Mouse (Mus musculus) liver, embryonic 15.5 days (tissue): ENCODE data around the gene Ptprcap. TPM values are rescaled to one million over a fixed set of nuclear protein-coding genes. Genes with fewer than 3 reads are reported as not detected.
A peak's percentile ranks its signal among the peaks of the same experiment; 100 is the strongest.
"Not testable (repeated sequence)": the region's sequence is repeated elsewhere in the genome, so short reads cannot be mapped to it uniquely, and the experiment has no call there.

ENCODE experiments used
- ATAC-seq: fragments of 200-750 bp; cut with Nextera tagmentation; 2 replicates; pipeline ENCODE4 v1.8.0; 2017; ENCODE audit warnings: moderate number of reproducible peaks, mild to moderate bottlenecking, moderate library complexity; ENCODE audit not compliant: insufficient read depth
- H3K27ac ChIP-seq: fragments of 300-500 bp; sonication (generic); replicated peaks from 2 replicates; pipeline ENCODE4 v1.5.1; 2015; ENCODE audit warnings: mild to moderate bottlenecking, inconsistent platforms
- H3K27me3 ChIP-seq: fragments of 300-500 bp; sonication (generic); 2 replicates; pipeline ENCODE4 v1.6.1; 2015; ENCODE audit warnings: mild to moderate bottlenecking, inconsistent platforms
- H3K36me3 ChIP-seq: fragments of 300-500 bp; sonication (generic); replicated peaks from 2 replicates; pipeline ENCODE4 v1.6.1; 2015; ENCODE audit warnings: moderate library complexity, mild to moderate bottlenecking, inconsistent platforms
- H3K4me1 ChIP-seq: fragments of 300-500 bp; sonication (generic); replicated peaks from 2 replicates; pipeline ENCODE4 v1.6.1; 2015; ENCODE audit warnings: inconsistent platforms
- H3K4me2 ChIP-seq: fragments of 300-500 bp; sonication (generic); 2 replicates; pipeline ENCODE4 v1.6.1; 2015; ENCODE audit warnings: moderate library complexity, mild to moderate bottlenecking, inconsistent platforms
- H3K4me3 ChIP-seq: fragments of 300-500 bp; sonication (generic); replicated peaks from 2 replicates; pipeline ENCODE4 v1.5.1; 2015; ENCODE audit warnings: mild to moderate bottlenecking, inconsistent platforms
- H3K9ac ChIP-seq: fragments of 300-500 bp; sonication (generic); 2 replicates; pipeline ENCODE4 v1.6.1; 2015; ENCODE audit warnings: moderate library complexity, mild to moderate bottlenecking, inconsistent platforms
- H3K9me3 ChIP-seq: fragments of 300-500 bp; sonication (generic); replicated peaks from 2 replicates; pipeline ENCODE4 v1.6.1; 2016; ENCODE audit warnings: inconsistent platforms
- WGBS: fragments of 180-500 bp; shearing (Covaris S2); methylation state at CpG from one replicate; pipeline ENCODE4 v1.1.7; 2015; ENCODE audit warnings: mixed read lengths; ENCODE audit not compliant: insufficient replicate concordance; 5-methylcytosine and 5-hydroxymethylcytosine counted together
- polyA plus RNA-seq: library from polyadenylated mRNA; unstranded; fragments of >200 nt; fragmentation: Nextera tagmentation; extraction: Ambion mirVana; gene quantifications from 2 replicates; pipeline ENCODE4 v1.2.1, GENCODE M21; 2015

The Ptprcap gene
- polyA plus RNA-seq, 1 experiment from 2014 or later, result 15.6 TPM

DNA sequence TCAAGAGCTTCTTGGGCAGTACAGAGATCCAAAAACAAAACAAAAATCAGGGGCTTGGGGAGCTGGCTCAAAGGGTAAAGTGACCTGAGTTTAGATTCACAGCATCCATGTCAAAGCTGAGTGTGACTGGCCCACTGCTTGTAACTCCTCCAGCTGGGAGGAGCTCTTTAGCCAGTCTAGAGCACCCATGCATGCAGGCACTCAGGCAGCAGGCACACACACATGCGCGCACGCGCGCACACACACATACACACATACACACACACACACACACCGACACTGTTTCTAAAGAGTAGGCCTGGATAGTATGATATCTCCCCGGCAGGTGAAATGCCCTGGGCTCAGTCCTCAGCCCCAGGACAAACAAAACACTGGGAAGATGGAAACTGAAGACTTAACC is 36.4 kb upstream of the Ptprcap start:
- H3K27me3 ChIP-seq, result no peaks in the 10 kb centered on the region
- ATAC-seq, result no peak
- H3K4me1 ChIP-seq, result peaks cover 53% of the 10 kb centered on the region
- H3K4me3 ChIP-seq, result no peak overlapping the region
- H3K9me3 ChIP-seq, result no peaks in the 10 kb centered on the region
- WGBS, result 92% methylated on average over 7 of the region's 7 CpGs
- no peak overlapping the region for H3K9ac ChIP-seq
- H3K4me2 ChIP-seq, result no peak overlapping the region
- H3K27ac ChIP-seq, result no peak overlapping the region
- H3K36me3 ChIP-seq, result peaks cover 57% of the 10 kb centered on the region

DNA sequence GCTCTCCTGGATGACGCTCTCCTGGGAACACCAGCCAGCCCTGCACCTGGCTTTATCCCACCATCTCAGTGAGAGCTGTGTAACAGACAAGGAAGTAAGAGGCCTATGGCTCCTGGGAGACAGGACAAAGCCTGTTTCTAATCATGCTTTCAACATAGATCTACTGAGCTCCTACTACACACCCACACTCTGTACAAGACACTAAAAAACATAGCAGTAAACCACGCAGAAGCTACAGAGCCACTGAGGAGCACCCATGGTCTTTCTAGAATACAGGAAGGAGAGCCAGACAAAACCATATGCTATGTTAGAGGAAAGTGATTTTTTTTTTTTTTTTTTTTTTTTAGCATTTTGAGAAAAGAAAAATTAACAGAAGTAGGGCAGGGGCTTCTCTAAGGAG is 35.1 kb upstream of the Ptprcap start:
- H3K9me3 ChIP-seq, result no peaks in the 10 kb centered on the region
- ATAC-seq, result no peak
- peaks cover 45% of the 10 kb centered on the region for H3K36me3 ChIP-seq
- H3K27me3 ChIP-seq, result no peaks in the 10 kb centered on the region
- no peak overlapping the region for H3K27ac ChIP-seq
- 77% methylated on average over 2 of the region's 2 CpGs for WGBS
- H3K4me2 ChIP-seq, result no peak overlapping the region
- H3K4me1 ChIP-seq, result peaks cover 53% of the 10 kb centered on the region
- no peak overlapping the region for H3K9ac ChIP-seq
- H3K4me3 ChIP-seq, result no peak overlapping the region

DNA sequence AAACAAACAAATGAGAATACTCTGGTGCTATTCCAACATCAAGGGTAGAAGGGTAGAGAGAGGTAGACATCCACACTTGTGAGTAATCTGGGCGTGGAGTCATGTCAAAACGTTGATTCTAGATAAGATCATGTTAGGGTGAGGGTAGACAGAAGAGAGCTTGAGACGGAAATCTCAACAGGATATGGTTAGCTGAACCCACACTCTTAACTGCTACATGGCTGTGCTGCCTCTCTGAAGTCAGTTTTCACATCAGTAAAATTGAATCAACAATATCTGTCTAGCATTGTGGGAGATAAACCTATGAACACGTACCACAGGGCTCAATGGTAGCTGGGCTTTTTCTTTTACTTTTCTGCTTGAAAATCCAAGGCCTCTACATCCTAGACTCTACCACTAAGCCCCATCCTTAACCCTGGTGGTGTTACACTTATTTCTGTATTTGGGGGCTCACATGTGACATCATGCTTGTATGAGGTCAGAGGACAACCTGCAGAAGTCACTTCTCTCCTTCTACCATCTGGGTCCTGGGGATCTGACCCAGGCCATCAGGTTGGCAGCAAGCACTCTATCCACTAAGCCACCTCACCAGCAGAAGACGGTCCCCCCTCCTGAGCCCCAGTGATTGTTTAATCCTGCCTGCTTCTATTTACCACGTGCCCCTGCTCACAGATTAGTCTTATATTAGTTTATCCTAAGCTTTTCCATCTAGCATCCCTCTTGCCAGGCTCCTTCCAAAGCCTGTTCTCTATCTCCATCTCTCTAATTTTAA is 33.5 kb upstream of the Ptprcap start:
- 56% methylated on average over 6 of the region's 6 CpGs for WGBS
- Histone ChIP-seq H3K4me3 (no peak overlapping the region), H3K4me2 (peak overlapping the region; percentile 80; the same call in 1 of the 2 replicates), H3K27me3 (no peaks in the 10 kb centered on the region), H3K36me3 (peaks cover 33% of the 10 kb centered on the region), H3K9me3 (no peaks in the 10 kb centered on the region), H3K27ac (no peak overlapping the region), H3K4me1 (peaks cover 55% of the 10 kb centered on the region), H3K9ac (no peak overlapping the region)
- ATAC-seq, result no peak

DNA sequence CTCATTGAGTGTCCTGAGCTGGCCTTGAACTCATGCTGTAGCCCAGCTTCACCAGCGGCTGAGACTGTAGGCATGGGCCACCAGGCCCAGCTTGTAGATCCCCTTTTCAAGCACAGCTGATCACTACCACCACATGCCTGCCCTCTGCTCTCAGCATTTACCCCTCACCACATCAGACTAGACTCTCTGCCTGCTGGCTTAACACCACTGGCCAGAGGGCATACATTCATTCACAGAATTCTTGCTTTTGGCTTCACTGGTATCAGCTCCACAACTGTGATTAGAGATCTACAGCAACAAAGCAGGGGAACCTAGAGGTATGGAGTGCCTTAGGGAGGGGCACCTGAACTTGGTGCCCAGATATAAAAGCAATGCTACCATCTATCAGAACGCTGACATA is 32.9 kb upstream of the Ptprcap start:
- Histone ChIP-seq H3K4me3 (no peak overlapping the region), H3K4me2 (peak overlapping the region; percentile 80), H3K4me1 (peaks cover 60% of the 10 kb centered on the region), H3K27ac (no peak overlapping the region), H3K9me3 (no peaks in the 10 kb centered on the region), H3K36me3 (peaks cover 27% of the 10 kb centered on the region), H3K27me3 (no peaks in the 10 kb centered on the region), H3K9ac (no peak overlapping the region)
- ATAC-seq, result no peak
- 86% methylated on average over 2 of the region's 2 CpGs for WGBS

DNA sequence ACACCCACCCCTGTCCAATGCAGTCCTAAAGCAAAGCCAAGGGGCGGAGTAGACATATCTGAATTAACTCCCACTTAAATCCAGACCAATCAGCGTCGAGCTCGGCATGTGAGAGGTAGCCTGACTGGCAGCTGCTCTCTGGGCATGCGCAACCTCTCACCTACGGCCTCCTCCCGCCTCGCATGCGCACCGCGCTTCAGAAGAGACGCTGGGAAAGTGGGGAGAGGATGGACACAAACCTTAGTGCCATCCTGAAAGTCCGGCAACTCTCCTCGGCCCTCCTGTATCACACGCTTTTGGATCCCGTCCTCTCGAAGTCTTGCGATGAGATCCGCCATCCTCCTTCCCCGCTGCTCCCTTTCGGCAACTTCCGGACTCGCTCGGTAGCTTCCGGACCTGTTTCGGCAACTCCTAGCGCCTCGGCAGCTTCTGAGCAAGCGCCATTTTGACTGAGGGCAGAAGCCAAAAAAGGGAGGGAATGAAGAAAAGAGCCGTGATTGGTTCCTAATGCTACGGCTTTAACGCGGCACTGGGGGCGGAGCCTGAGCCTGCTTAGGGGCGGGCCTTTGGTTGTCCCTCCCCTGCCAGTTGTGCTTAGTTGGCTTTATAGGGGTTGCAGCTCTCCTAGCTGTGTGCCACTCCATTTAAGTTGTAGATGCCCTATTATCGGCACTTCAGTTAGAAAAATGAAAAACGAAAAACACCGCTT is 32.2 kb upstream of the Ptprcap start:
- peak; percentile 56 for ATAC-seq
- peak overlapping the region; percentile 80 for H3K4me2 ChIP-seq
- no peaks in the 10 kb centered on the region for H3K27me3 ChIP-seq
- H3K9ac ChIP-seq, result peak overlapping the region; percentile 49
- H3K4me1 ChIP-seq, result peaks cover 60% of the 10 kb centered on the region
- H3K9me3 ChIP-seq, result no peaks in the 10 kb centered on the region
- peak overlapping the region; percentile 59 for H3K4me3 ChIP-seq
- 2% methylated on average over 38 of the region's 38 CpGs for WGBS
- peaks cover 19% of the 10 kb centered on the region for H3K36me3 ChIP-seq
- peak overlapping the region; percentile 79 for H3K27ac ChIP-seq

DNA sequence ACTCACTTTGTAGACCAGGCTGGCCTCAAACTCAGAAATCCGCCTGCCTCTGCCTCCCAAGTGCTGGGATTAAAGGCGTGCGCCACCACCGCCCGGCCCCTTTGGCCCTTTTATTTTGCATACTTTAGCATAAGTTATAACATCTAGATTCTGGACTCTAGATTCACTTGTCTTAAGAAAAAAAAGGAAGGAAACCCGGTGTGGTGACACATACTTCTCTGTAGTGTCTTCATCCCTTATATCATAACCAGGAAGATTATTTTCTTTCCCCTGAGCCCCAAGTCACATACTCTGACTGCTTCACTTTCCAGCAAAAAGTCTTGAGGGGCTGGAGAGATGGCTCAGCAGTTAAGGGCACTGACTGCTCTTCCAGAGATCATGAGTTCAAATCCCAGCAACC is 31.5 kb upstream of the Ptprcap start:
- H3K4me1 ChIP-seq, result peaks cover 67% of the 10 kb centered on the region
- peaks cover 13% of the 10 kb centered on the region for H3K36me3 ChIP-seq
- peak overlapping the region; percentile 80 for H3K4me2 ChIP-seq
- 35% methylated on average over 6 of the region's 6 CpGs for WGBS
- H3K9me3 ChIP-seq, ATAC-seq, H3K9ac ChIP-seq, H3K27me3 ChIP-seq: not testable (repeated sequence)
- peak overlapping the region; percentile 59 for H3K4me3 ChIP-seq
- H3K27ac ChIP-seq, result peak overlapping the region; percentile 79

DNA sequence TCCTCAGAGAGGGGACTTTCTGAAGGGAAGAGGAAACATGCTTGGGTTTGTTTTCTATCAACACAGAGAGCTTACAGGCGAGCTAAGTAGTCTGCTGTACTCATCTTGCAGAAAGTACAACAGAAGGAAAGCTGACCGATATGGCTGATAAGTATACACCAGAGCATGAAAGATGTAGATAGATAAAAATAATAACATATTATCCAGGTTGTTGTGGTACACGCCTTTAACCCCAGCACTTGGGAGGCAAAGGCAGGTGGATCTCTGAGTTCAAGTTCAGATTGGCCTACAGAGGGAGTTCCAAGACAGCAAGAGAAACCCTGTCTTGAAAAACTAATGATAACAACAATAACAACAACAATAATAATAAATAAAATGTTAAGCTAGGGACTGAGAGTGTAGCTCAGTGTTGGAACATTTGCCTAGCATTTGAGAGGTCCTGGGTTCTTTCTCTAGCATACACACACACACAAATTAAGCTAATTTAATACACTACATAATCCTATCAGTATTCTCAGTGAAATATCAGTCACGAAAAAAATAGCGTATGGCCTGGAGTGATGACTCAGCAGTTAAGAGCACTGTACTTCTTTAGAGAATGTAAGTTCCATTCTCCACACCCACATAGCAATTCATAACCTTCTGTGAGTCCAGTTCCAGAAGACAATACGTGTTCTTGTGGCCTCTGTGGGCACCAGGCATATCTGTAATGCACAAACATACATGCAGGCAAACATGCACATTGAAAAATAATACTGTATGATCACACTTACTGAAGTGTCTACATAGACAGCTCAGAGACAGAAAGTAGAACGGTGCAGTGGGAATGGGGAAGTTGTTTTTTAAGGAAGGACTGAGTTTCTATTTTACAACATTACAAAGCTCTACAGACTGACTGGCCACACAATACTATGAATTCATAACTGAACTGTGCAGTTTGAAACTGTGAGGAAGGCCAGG is 30.7 kb upstream of the Ptprcap start:
- Histone ChIP-seq H3K4me1 (peaks cover 75% of the 10 kb centered on the region), H3K36me3 (peaks cover 8% of the 10 kb centered on the region; the same call in 1 of the 2 replicates), H3K9ac (no peak overlapping the region; the same call in 1 of the 2 replicates), H3K9me3 (no peaks in the 10 kb centered on the region), H3K27ac (peak overlapping the region; percentile 79), H3K4me2 (peak overlapping the region; percentile 31), H3K27me3 (no peaks in the 10 kb centered on the region), H3K4me3 (no peak overlapping the region)
- 25% methylated on average over 7 of the region's 7 CpGs for WGBS
- no peak for ATAC-seq

DNA sequence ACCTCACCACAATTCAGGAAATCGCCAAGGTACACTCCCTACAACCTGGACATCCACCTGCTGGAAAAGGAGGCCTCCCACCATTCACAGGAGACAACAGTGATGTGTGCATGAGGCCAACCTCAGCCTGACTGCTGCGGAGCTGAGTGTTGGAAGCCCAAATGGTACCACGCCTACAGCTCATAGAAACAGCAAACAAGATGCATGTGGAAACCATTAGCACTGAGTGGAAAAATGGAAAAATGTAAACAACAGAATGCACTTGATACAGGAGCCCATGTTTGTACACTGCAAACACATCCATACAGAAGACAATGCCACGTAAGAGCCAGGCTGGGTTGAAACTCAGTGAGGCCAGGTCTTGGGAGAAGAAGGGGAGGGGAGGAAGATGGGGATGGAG is 29.0 kb upstream of the Ptprcap start:
- Histone ChIP-seq H3K9me3 (no peaks in the 10 kb centered on the region), H3K4me3 (no peak overlapping the region), H3K9ac (no peak overlapping the region), H3K27ac (peak overlapping the region; percentile 79), H3K4me1 (peaks cover 89% of the 10 kb centered on the region), H3K36me3 (peaks cover 20% of the 10 kb centered on the region), H3K4me2 (peak overlapping the region; percentile 79; the same call in 1 of the 2 replicates), H3K27me3 (no peaks in the 10 kb centered on the region)
- no peak for ATAC-seq
- WGBS, result 83% methylated on average over 4 of the region's 4 CpGs

DNA sequence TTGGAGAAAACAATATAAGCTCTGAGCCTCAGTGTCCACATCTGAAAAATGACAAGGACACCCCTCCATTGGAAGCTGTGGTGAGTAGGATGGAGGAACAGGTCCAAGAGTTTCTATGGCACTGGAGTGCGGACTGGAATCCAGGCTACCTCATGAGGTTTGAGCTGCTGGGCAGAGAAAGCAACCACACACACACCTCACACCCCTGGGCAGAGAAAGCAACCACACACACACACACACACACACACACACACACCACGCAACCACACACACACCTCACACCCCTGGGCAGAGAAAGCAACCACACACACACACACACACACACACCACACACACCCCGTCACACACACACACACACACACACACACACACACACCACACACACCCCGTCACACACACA is 28.1 kb upstream of the Ptprcap start:
- H3K36me3 ChIP-seq, result peaks cover 28% of the 10 kb centered on the region
- not testable (repeated sequence) for H3K9me3 ChIP-seq, H3K27me3 ChIP-seq
- H3K27ac ChIP-seq, result peak overlapping the region; percentile 79
- peak overlapping the region; percentile 79 for H3K4me2 ChIP-seq
- H3K4me1 ChIP-seq, result peaks cover 89% of the 10 kb centered on the region
- peak overlapping the region; percentile 43; the same call in 1 of the 2 replicates for H3K9ac ChIP-seq
- ATAC-seq, result peak; percentile 9
- H3K4me3 ChIP-seq, result peak overlapping the region; percentile 77
- WGBS, result 13% methylated on average over 4 of the region's 4 CpGs

DNA sequence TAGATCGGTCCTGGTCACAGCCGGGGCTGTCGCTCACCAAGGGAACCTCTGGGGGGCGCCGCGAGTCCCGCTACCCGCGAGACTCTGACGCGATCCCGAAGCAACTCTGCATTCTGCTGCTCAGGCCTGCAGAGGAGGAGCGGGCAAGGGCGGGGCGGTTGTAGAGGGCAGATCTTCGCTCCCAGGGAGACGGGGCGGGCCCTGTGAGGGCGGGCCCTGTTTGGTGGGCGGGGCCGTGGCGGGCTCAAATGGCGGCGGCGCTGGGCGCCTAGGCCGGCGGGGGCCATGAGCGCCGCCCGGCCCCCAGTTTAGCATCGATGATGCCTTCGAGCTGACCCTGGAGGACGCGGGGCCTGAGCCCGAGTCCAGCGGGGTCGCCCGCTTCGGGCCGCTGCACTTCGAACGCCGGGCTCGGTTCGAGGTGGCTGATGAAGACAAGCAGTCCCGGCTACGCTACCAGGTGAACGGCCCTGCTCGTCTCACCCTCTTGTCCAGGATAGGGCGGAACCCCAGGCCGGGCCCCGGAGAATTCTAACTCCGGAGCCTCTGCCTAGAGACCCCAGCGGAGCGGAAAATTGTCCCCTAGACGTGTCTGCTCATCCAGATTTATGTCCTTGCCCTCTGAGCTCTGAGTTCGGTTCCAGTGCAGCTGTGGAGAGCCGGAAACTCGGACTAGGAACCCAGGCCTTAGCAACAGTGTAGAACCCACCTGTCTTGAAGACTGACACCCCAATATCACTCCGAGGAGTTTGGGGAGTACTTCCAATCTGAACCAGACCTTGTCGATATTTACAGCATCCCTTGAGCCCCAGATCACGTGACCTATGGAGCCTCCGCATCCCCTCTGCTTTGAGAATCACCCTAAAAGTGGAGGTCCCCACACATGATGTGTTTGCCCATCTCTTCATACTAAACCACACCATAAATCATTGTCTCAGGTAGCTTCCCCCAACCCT is 27.4 kb upstream of the Ptprcap start, which contains the start of gene Aip:
Gene Aip (minus strand): TSS at position 118 of the 956 bp plus-strand sequence.
- no peaks in the 10 kb centered on the region for H3K9me3 ChIP-seq
- peak within 1 kb of the TSS; percentile 85 for H3K9ac ChIP-seq
- peaks cover 89% of the 10 kb centered on the region for H3K4me1 ChIP-seq
- no peaks in the 10 kb centered on the region for H3K27me3 ChIP-seq
- H3K36me3 ChIP-seq, result peaks cover 31% of the 10 kb centered on the region
- 1% methylated on average over 64 of the region's 64 CpGs for WGBS
- peak; percentile 91 for ATAC-seq
- H3K27ac ChIP-seq, result peak within 1 kb of the TSS; percentile 79
- peak within 1 kb of the TSS; percentile 79 for H3K4me2 ChIP-seq
- H3K4me3 ChIP-seq, result peak within 1 kb of the TSS; percentile 77
